Mouse (Mus musculus) heart, postnatal 0 days (tissue): Measurements from ENCODE around the gene Slc4a5.

Experiments
- CTCF ChIP-seq: IDR thresholded peaks from 2 replicates; pipeline ENCODE4 v1.5.1; 2016; ENCODE audit warnings: antibody characterized with exemption, control low read depth, low read depth
- EP300 ChIP-seq: IDR thresholded peaks from 2 replicates; pipeline ENCODE4 v1.6.1; 2016; ENCODE audit warnings: antibody characterized with exemption, low read depth

GRCm38 (mm10) chr6:83247153-83247552, 27.5 kb downstream of the Slc4a5 start:
- TF ChIP-seq CTCF = no peak
- TF ChIP-seq EP300 = no peak
